Mouse (Mus musculus) left cerebral cortex, adult 2 months (tissue): ENCODE data around the gene Ldah. TPM values are rescaled to one million over a fixed set of nuclear protein-coding genes. Genes with fewer than 3 reads are reported as not detected.
"Not testable (repeated sequence)": the region's sequence is repeated elsewhere in the genome, so short reads cannot be mapped to it uniquely, and the experiment has no call there.

ENCODE experiments used
- DNase-seq, 2 experiments: peaks; one replicate each; pipeline ENCODE4 v3.0.0; 2021 to 2022; ENCODE audit warnings: low spot score in 2 of 2, mixed read lengths in 1 of 2; ENCODE audit errors: extremely low spot score in 1 of 2
- H3K27ac ChIP-seq: fragments of 200-600 bp; 2 replicates; pipeline ENCODE4 v1.8.1; 2022
- H3K4me3 ChIP-seq: fragments of 200-600 bp; 2 replicates; pipeline ENCODE4 v1.8.1; 2022
- CTCF ChIP-seq: fragments of 200-600 bp; IDR thresholded peaks from 2 replicates; pipeline ENCODE4 v1.8.1; 2022; ENCODE audit warnings: antibody characterized with exemption, mild to moderate bottlenecking, moderate library complexity
- intact Hi-C: fragments of 180-260 bp; cut with DNase I; formaldehyde crosslinking; loops from one replicate; pipeline ENCODE4 v1.15.1; 2025
- long read RNA-seq, 2 experiments: library from polyadenylated mRNA; stranded (forward); transcript quantifications; one replicate each; pipeline ENCODE4 v2.0.0; 2021; ENCODE audit warnings: borderline mapping rate in 2 of 2
- total RNA-seq, 2 experiments: library from RNA; stranded (reverse); gene quantifications; 2 replicates each; pipeline ENCODE4 v1.2.3; 2021

Ldah gene
- 10 to 100 TPM; 33.1 to 33.8 TPM for total RNA-seq
- long read RNA-seq, experiment 1, transcript Ldah-201 (7 exons, 2,737 nt) = major isoform, 7 of 60 reads
- long read RNA-seq, experiment 1, partial matches to known transcripts = 2 of 60 reads
- long read RNA-seq, experiment 1, other reads (novel, unspliced or antisense) = 50 of 60 reads
- long read RNA-seq, experiment 2, partial matches to known transcripts = 0 of 38 reads
- long read RNA-seq, experiment 2, other reads (novel, unspliced or antisense) = 34 of 38 reads

GRCm38 (mm10) chr12:8207978-8208403 lies at the start of gene Ldah:
Gene Ldah (plus strand): TSS chr12:8208107.
- intact Hi-C loops = no loop called here
- H3K27ac ChIP-seq = peak within 1 kb of the TSS; percentile 82
- H3K4me3 ChIP-seq = peak within 1 kb of the TSS; percentile 63
- TF ChIP-seq CTCF = peak; percentile 61
- DNase-seq = peak; percentile 92 to 95

- no peak for TF ChIP-seq CTCF
- intact Hi-C loops = no loop called here
- H3K4me3 ChIP-seq = no peak overlapping the region
These were observed 40.2 kb upstream of the Ldah start for GRCm38 (mm10) chr12:8167743-8168142.

GRCm38 (mm10) chr12:8180921-8181320 lies 27.0 kb upstream of the Ldah start:
- TF ChIP-seq CTCF = no peak
- DNase-seq = no peak
- H3K4me3 ChIP-seq = no peak overlapping the region
- no peak overlapping the region for H3K27ac ChIP-seq
- intact Hi-C loops = no loop called here

More at GRCm38 (mm10) chr12:8167743-8168142, 40.2 kb upstream of the Ldah start:
- no peak overlapping the region for H3K27ac ChIP-seq
- DNase-seq = no peak

- no peak overlapping the region for H3K4me3 ChIP-seq
- DNase-seq = no peak
- TF ChIP-seq CTCF = no peak
These were observed 26.2 kb upstream of the Ldah start for GRCm38 (mm10) chr12:8181744-8182143.

GRCm38 (mm10) chr12:8184518-8184917 lies 23.4 kb upstream of the Ldah start:
- Histone ChIP-seq H3K4me3 (no peak overlapping the region), H3K27ac (no peak overlapping the region)
- intact Hi-C loops = no loop called here
- no peak for TF ChIP-seq CTCF
- DNase-seq = no peak

More at GRCm38 (mm10) chr12:8181744-8182143, 26.2 kb upstream of the Ldah start:
- intact Hi-C loops = no loop called here
- H3K27ac ChIP-seq = no peak overlapping the region

GRCm38 (mm10) chr12:8188161-8188560 lies 19.7 kb upstream of the Ldah start:
- no peak overlapping the region for H3K4me3 ChIP-seq
- no peak overlapping the region for H3K27ac ChIP-seq
- no peak for DNase-seq
- no peak for TF ChIP-seq CTCF
- intact Hi-C loops = no loop called here

- DNase-seq, intact Hi-C loops, H3K4me3 ChIP-seq, H3K27ac ChIP-seq: not testable (repeated sequence)
These were observed 18.9 kb upstream of the Ldah start for GRCm38 (mm10) chr12:8188796-8189535.

- Histone ChIP-seq H3K27ac (no peak overlapping the region), H3K4me3 (no peak overlapping the region)
- TF ChIP-seq CTCF = no peak
- no peak for DNase-seq
- intact Hi-C loops = no loop called here
These were observed 18.2 kb upstream of the Ldah start for GRCm38 (mm10) chr12:8189722-8190121.

- no peak for TF ChIP-seq CTCF
- Histone ChIP-seq H3K27ac (no peak overlapping the region), H3K4me3 (no peak overlapping the region)
- intact Hi-C loops = no loop called here
- no peak for DNase-seq
These were observed 2.2 kb upstream of the Ldah start for GRCm38 (mm10) chr12:8205721-8206120.

GRCm38 (mm10) chr12:8207578-8207977 lies 329 bp upstream of the Ldah start:
- no peak for DNase-seq
- intact Hi-C loops = no loop called here
- no peak for TF ChIP-seq CTCF
- peak overlapping the region; percentile 63 for H3K4me3 ChIP-seq
- peak overlapping the region; percentile 82 for H3K27ac ChIP-seq

GRCm38 (mm10) chr12:8216392-8217280 lies 8.7 kb downstream of the Ldah start:
- Histone ChIP-seq H3K27ac (no peak overlapping the region), H3K4me3 (no peak overlapping the region)
- intact Hi-C loops = no loop called here
- no peak for DNase-seq
- no peak for TF ChIP-seq CTCF

- H3K27ac ChIP-seq = no peak overlapping the region
- no peak for DNase-seq
- no peak for TF ChIP-seq CTCF
- intact Hi-C loops = no loop called here
- no peak overlapping the region for H3K4me3 ChIP-seq
These were observed 15.1 kb downstream of the Ldah start for GRCm38 (mm10) chr12:8223036-8223435.
